Mouse (Mus musculus) CH12.LX (cell line): Measurements from ENCODE around the gene Mlana. TPM values are rescaled to one million over a fixed set of nuclear protein-coding genes. Genes with fewer than 3 reads are reported as not detected.

Experiments
- DNase-seq: peaks from one replicate; pipeline ENCODE4 v3.0.0-alpha.2; 2013; ENCODE audit errors: extremely low read depth
- H3K27ac ChIP-seq: 2 replicates; pipeline ENCODE4 v1.5.1; 2012; ENCODE audit warnings: low read depth, mild to moderate bottlenecking, control low read depth, moderate library complexity; ENCODE audit not compliant: insufficient read depth
- H3K27me3 ChIP-seq: replicated peaks from 2 replicates; pipeline ENCODE3; 2012; ENCODE audit warnings: inconsistent platforms
- H3K36me3 ChIP-seq, 2 experiments: replicated peaks in 1 of 2; 2 replicates each; pipeline versions ENCODE3 to v1.6.1; 2012; ENCODE audit warnings: inconsistent platforms in 1 of 2, low read length in 1 of 2, mild to moderate bottlenecking in 1 of 2, mixed read lengths in 1 of 2, moderate library complexity in 1 of 2; ENCODE audit not compliant: control insufficient read depth in 1 of 2, insufficient read depth in 1 of 2
- H3K4me1 ChIP-seq, 2 experiments: 2 replicates each; pipeline ENCODE4 v1.6.1; 2012; ENCODE audit warnings: inconsistent platforms in 1 of 2, moderate library complexity in 1 of 2; ENCODE audit not compliant: insufficient read depth in 2 of 2, control insufficient read depth in 1 of 2
- H3K4me2 ChIP-seq: 2 replicates; pipeline ENCODE4 v1.6.1; 2012; ENCODE audit warnings: low read depth, mild to moderate bottlenecking, control low read depth; ENCODE audit not compliant: poor library complexity, insufficient read depth, severe bottlenecking
- H3K4me3 ChIP-seq, 3 experiments: fragments of 150-350 bp in 1 of 3; sonication (generic) in 1 of 3; replicated peaks in 1 of 3; 2 replicates each; pipeline versions ENCODE3 to v1.5.1; 2011 to 2012; ENCODE audit warnings: low read depth in 2 of 3, low read length in 2 of 3, mild to moderate bottlenecking in 2 of 3, moderate library complexity in 2 of 3, control low read depth in 1 of 3, improper control_type of control experiment in 1 of 3, inconsistent platforms in 1 of 3, mixed read lengths in 1 of 3; ENCODE audit not compliant: poor library complexity in 1 of 3
- H3K79me2 ChIP-seq: replicated peaks from 2 replicates; pipeline ENCODE4 v1.6.1; 2012; ENCODE audit warnings: mild to moderate bottlenecking, moderate library complexity; ENCODE audit not compliant: control insufficient read depth, poor library complexity, insufficient read depth, severe bottlenecking; ENCODE audit errors: extremely low read depth
- H3K9ac ChIP-seq: 2 replicates; pipeline ENCODE4 v1.6.1; 2012; ENCODE audit warnings: low read depth, mild to moderate bottlenecking, control low read depth, moderate library complexity; ENCODE audit not compliant: insufficient read depth
- H3K9me3 ChIP-seq: replicated peaks from 2 replicates; pipeline ENCODE3; 2012; ENCODE audit warnings: low read length, inconsistent platforms, mixed read lengths
- BHLHE40 ChIP-seq: IDR thresholded peaks from 2 replicates; pipeline ENCODE4 v1.6.1; 2011; ENCODE audit warnings: mild to moderate bottlenecking, low read depth, low read length, improper control_type of control experiment
- CTCF ChIP-seq, 2 experiments: IDR thresholded peaks in 1 of 2; conservative IDR thresholded peaks in 1 of 2; 2 replicates each; pipeline ENCODE4 v1.5.1; 2011 to 2012; ENCODE audit warnings: low read depth in 2 of 2, low read length in 2 of 2, improper control_type of control experiment in 1 of 2, inconsistent platforms in 1 of 2, mild to moderate bottlenecking in 1 of 2, moderate library complexity in 1 of 2
- E2F4 ChIP-seq: IDR thresholded peaks from 2 replicates; pipeline ENCODE4 v1.6.1; 2011; ENCODE audit warnings: low read depth, low read length, improper control_type of control experiment; ENCODE audit not compliant: insufficient replicate concordance
- ELF1 ChIP-seq: IDR thresholded peaks from 2 replicates; pipeline ENCODE4 v1.6.1; 2014; ENCODE audit warnings: low read depth, mild to moderate bottlenecking, inconsistent platforms, low read length, improper control_type of control experiment
- GABPA ChIP-seq: IDR thresholded peaks from 2 replicates; pipeline ENCODE4 v1.6.1; 2012; ENCODE audit warnings: low read depth, low read length, improper control_type of control experiment, inconsistent platforms; ENCODE audit not compliant: insufficient replicate concordance
- HCFC1 ChIP-seq: IDR thresholded peaks from 2 replicates; pipeline ENCODE4 v1.6.1; 2012; ENCODE audit warnings: low read depth, mild to moderate bottlenecking, inconsistent platforms, low read length, improper control_type of control experiment
- IRF4 ChIP-seq: IDR thresholded peaks from 2 replicates; pipeline ENCODE4 v1.6.1; 2014; ENCODE audit warnings: low read depth, mild to moderate bottlenecking, inconsistent platforms, low read length, improper control_type of control experiment
- JUN ChIP-seq: IDR thresholded peaks from 2 replicates; pipeline ENCODE4 v1.6.1; 2011; ENCODE audit warnings: low read depth, mild to moderate bottlenecking, low read length, improper control_type of control experiment, moderate library complexity; ENCODE audit not compliant: insufficient read depth
- JUND ChIP-seq: conservative IDR thresholded peaks from 2 replicates; pipeline ENCODE4 v1.6.1; 2011; ENCODE audit warnings: low read depth, low read length, improper control_type of control experiment
- KAT2A ChIP-seq: IDR thresholded peaks from 2 replicates; pipeline ENCODE4 v1.6.1; 2012; ENCODE audit warnings: low read length, improper control_type of control experiment, inconsistent platforms; ENCODE audit not compliant: insufficient replicate concordance
- MAFK ChIP-seq: IDR thresholded peaks from 2 replicates; pipeline ENCODE4 v1.6.1; 2011; ENCODE audit warnings: low read length, improper control_type of control experiment; ENCODE audit not compliant: insufficient replicate concordance
- MAX ChIP-seq: IDR thresholded peaks from 2 replicates; pipeline ENCODE4 v1.6.1; 2011; ENCODE audit warnings: low read length, improper control_type of control experiment
- MEF2A ChIP-seq: IDR thresholded peaks from 2 replicates; pipeline ENCODE4 v1.6.1; 2014; ENCODE audit warnings: low read depth, mild to moderate bottlenecking, inconsistent platforms, low read length, improper control_type of control experiment, borderline replicate concordance
- MXI1 ChIP-seq: IDR thresholded peaks from 2 replicates; pipeline ENCODE4 v1.6.1; 2011; ENCODE audit warnings: mild to moderate bottlenecking, low read depth, low read length, improper control_type of control experiment
- MYC ChIP-seq: IDR thresholded peaks from 2 replicates; pipeline ENCODE4 v1.6.1; 2011; ENCODE audit warnings: low read depth, mild to moderate bottlenecking, improper control_type of control experiment, low read length
- NELFE ChIP-seq: IDR thresholded peaks from 2 replicates; pipeline ENCODE4 v1.6.1; 2011; ENCODE audit warnings: low read depth, low read length, improper control_type of control experiment
- NRF1 ChIP-seq: IDR thresholded peaks from 2 replicates; pipeline ENCODE4 v1.6.1; 2014; ENCODE audit warnings: low read depth, mild to moderate bottlenecking, inconsistent platforms, low read length, improper control_type of control experiment, moderate library complexity
- PAX5 ChIP-seq: IDR thresholded peaks from 2 replicates; pipeline ENCODE4 v1.6.1; 2012; ENCODE audit warnings: low read length, inconsistent platforms, mixed read lengths
- POLR2A ChIP-seq: IDR thresholded peaks from 2 replicates; pipeline ENCODE4 v1.6.1; 2011; ENCODE audit warnings: low read depth, mild to moderate bottlenecking, improper control_type of control experiment, low read length
- POLR2AphosphoS2 ChIP-seq: IDR thresholded peaks from 2 replicates; pipeline ENCODE4 v1.6.1; 2011; ENCODE audit warnings: low read depth, low read length, improper control_type of control experiment
- RCOR1 ChIP-seq: conservative IDR thresholded peaks from 2 replicates; pipeline ENCODE4 v1.6.1; 2012; ENCODE audit warnings: low read depth, mild to moderate bottlenecking, inconsistent platforms, low read length, improper control_type of control experiment
- SIN3A ChIP-seq: IDR thresholded peaks from 2 replicates; pipeline ENCODE4 v1.6.1; 2012; ENCODE audit warnings: low read length, improper control_type of control experiment, inconsistent platforms
- SMC3 ChIP-seq: IDR thresholded peaks from 2 replicates; pipeline ENCODE4 v1.6.1; 2011; ENCODE audit warnings: low read depth, low read length, improper control_type of control experiment
- TCF12 ChIP-seq: IDR thresholded peaks from 2 replicates; pipeline ENCODE4 v1.6.1; 2014; ENCODE audit warnings: low read depth, mild to moderate bottlenecking, inconsistent platforms, low read length, improper control_type of control experiment
- UBTF ChIP-seq: IDR thresholded peaks from 2 replicates; pipeline ENCODE4 v1.6.1; 2012; ENCODE audit warnings: low read depth, mild to moderate bottlenecking, inconsistent platforms, low read length, improper control_type of control experiment, moderate library complexity
- USF1 ChIP-seq: IDR thresholded peaks from 2 replicates; pipeline ENCODE4 v1.6.1; 2014; ENCODE audit warnings: low read depth, mild to moderate bottlenecking, inconsistent platforms, low read length, improper control_type of control experiment
- ZC3H11A ChIP-seq: IDR thresholded peaks from 2 replicates; pipeline ENCODE4 v1.6.1; 2012; ENCODE audit warnings: low read depth, mild to moderate bottlenecking, inconsistent platforms, low read length, improper control_type of control experiment
- ZKSCAN1 ChIP-seq: IDR thresholded peaks from 2 replicates; pipeline ENCODE4 v1.6.1; 2012; ENCODE audit warnings: low read depth, inconsistent platforms, low read length, improper control_type of control experiment, borderline replicate concordance
- dilution Hi-C: fragments of 300-500 bp; cut with MboI; formaldehyde crosslinking; loops from 2 replicates; pipeline ENCODE4 v1.14.3; 2020; ENCODE audit warnings: low sequenced_read_pairs; ENCODE audit not compliant: extremely low pct_unique_long_range_greater_than_20kb, extremely low pct_ligation_motif_present
- in situ Hi-C: fragments of 300-500 bp; cut with MboI; formaldehyde crosslinking; loops from 3 replicates; pipeline ENCODE4 v1.14.3; 2019; ENCODE audit warnings: low sequenced_read_pairs, low pct_ligation_motif_present, low pct_unique_long_range_greater_than_20kb, mixed read lengths
- polyA plus RNA-seq: library from polyadenylated mRNA; unstranded; fragments of >175 nt; gene quantifications from 2 replicates; pipeline ENCODE4 v1.2.1, GENCODE M21; 2012; ENCODE audit warnings: low read depth; ENCODE audit not compliant: insufficient read length
- total RNA-seq, 2 experiments: library from RNA; depleted of rRNA; stranded (reverse); fragments of 300-350 nt in 1 of 2; fragments of >200 nt in 1 of 2; gene quantifications; 2 replicates each; pipeline ENCODE4 v1.2.3; 2012 to 2014

Gene Mlana
- total and polyA plus RNA-seq, 3 experiments, result not detected

DNA sequence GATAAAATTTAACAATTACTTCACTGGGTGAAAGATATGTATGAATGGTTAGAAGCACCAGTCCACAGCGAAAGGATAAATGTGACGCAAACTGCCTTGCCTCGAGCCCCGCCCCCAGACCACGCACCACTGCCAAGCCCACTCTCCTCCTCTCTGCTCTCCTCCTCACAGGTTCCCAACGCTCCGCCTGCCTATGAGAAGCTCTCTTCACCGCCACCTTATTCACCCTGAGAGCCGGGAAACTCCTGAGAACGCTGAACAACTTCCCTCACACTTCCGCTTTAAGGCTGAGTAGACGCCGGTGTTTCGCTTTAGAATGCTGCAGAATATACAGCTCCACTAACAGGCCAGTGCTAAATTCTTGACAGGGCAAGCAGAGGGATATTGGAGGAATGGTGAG, 10.4 kb downstream of the Mlana start (continued):
- TF ChIP-seq E2F4 (no peak), ELF1 (peak; percentile 78), POLR2AphosphoS2 (no peak), TCF12 (no peak), POLR2A (peak; percentile 38; the same call in 1 of the 2 replicates), BHLHE40 (no peak), JUND (no peak; the same call in 1 of the 2 replicates), MEF2A (peak; percentile 45; the same call in 1 of the 2 replicates), KAT2A (no peak), MXI1 (peak; percentile 86)

GRCm38 (mm10) chr19:29708461-29708860, 10.8 kb downstream of the Mlana start:
- Histone ChIP-seq H3K4me2 (peak overlapping the region; percentile 95), H3K4me1 (peaks cover 10 to 37% of the 10 kb centered on the region in 2 experiments), H3K36me3 (peaks cover 0 to 1% of the 10 kb centered on the region in 2 experiments), H3K27me3 (no peaks in the 10 kb centered on the region), H3K4me3 (peak overlapping the region; percentile 48 to 52 (median 51)), H3K27ac (no peak overlapping the region), H3K79me2 (no peaks in the 10 kb centered on the region), H3K9ac (peak overlapping the region; percentile 24; the same call in 1 of the 2 replicates), H3K9me3 (no peaks in the 10 kb centered on the region)
- TF ChIP-seq JUN (no peak), ELF1 (no peak), CTCF (conservative IDR thresholded peaks at IDR 0.05 in 1 of 2, IDR thresholded peaks at IDR 0.05 in 1 of 2; ENCODE audit: low read depth in 2 of 2, low read length in 2 of 2) (no peak), NRF1 (no peak), ZC3H11A (no peak), MAX (no peak), MAFK (no peak), MYC (no peak), ZKSCAN1 (no peak), RCOR1 (no peak), USF1 (no peak), PAX5 (no peak), UBTF (no peak), SMC3 (no peak), GABPA (no peak), IRF4 (no peak), MEF2A (no peak), SIN3A (no peak), NELFE (no peak), HCFC1 (no peak)
- peak; percentile 8 for DNase-seq
- dilution Hi-C loops, result no loop called here
- in situ Hi-C loops, result loop anchor here (10.0 kb wide), 1 partner anchor 106 kb away; the partner anchor contains the start of gene Ranbp6
